Mouse (Mus musculus) intestine, embryonic 16.5 days (tissue): Measurements from ENCODE around the gene Zfhx3. TPM values are rescaled to one million over a fixed set of nuclear protein-coding genes. Genes with fewer than 3 reads are reported as not detected.
"Not testable (repeated sequence)": the region's sequence is repeated elsewhere in the genome, so short reads cannot be mapped to it uniquely, and the experiment has no call there.

Experiments used
- ATAC-seq: fragments of 200-750 bp; cut with Nextera tagmentation; 2 replicates; pipeline ENCODE4 v1.8.0; 2017; ENCODE audit warnings: moderate TSS enrichment, moderate library complexity
- H3K27ac ChIP-seq: fragments of 300-500 bp; sonication (generic); 2 replicates; pipeline ENCODE4 v1.5.1; 2014; ENCODE audit warnings: mild to moderate bottlenecking, low read length
- H3K27me3 ChIP-seq: fragments of 300-500 bp; sonication (generic); replicated peaks from 2 replicates; pipeline ENCODE4 v1.6.1; 2014; ENCODE audit warnings: low read length, control low read depth, mixed read lengths; ENCODE audit not compliant: control insufficient read depth, insufficient read depth
- H3K36me3 ChIP-seq: fragments of 300-500 bp; sonication (generic); 2 replicates; pipeline ENCODE4 v1.6.1; 2014; ENCODE audit warnings: low read length, control low read depth; ENCODE audit not compliant: control insufficient read depth, insufficient read depth
- H3K4me1 ChIP-seq: fragments of 300-500 bp; sonication (generic); 2 replicates; pipeline ENCODE4 v1.6.1; 2014; ENCODE audit warnings: low read length, control low read depth, mixed read lengths; ENCODE audit not compliant: control insufficient read depth, insufficient read depth
- H3K4me2 ChIP-seq: fragments of 300-500 bp; sonication (generic); 2 replicates; pipeline ENCODE4 v1.6.1; 2014; ENCODE audit warnings: low read depth, low read length, control low read depth
- H3K4me3 ChIP-seq: fragments of 300-500 bp; sonication (generic); 2 replicates; pipeline ENCODE4 v1.5.1; 2014; ENCODE audit warnings: mild to moderate bottlenecking, low read length
- H3K9ac ChIP-seq: fragments of 300-500 bp; sonication (generic); 2 replicates; pipeline ENCODE4 v1.6.1; 2014; ENCODE audit warnings: low read depth, low read length
- H3K9me3 ChIP-seq: fragments of 300-500 bp; sonication (generic); 2 replicates; pipeline ENCODE4 v1.6.1; 2016; ENCODE audit warnings: low read length, control low read depth; ENCODE audit not compliant: control insufficient read depth
- WGBS: fragments of 180-500 bp; shearing (Covaris S2); extraction: QIAGEN DNeasy Blood & Tissue Kit; methylation state at CpG from one replicate; pipeline ENCODE4 v1.1.7; 2014; 5-methylcytosine and 5-hydroxymethylcytosine counted together
- polyA plus RNA-seq: library from polyadenylated mRNA; unstranded; fragments of >200 nt; fragmentation: Nextera tagmentation; extraction: Ambion mirVana; gene quantifications from 2 replicates; pipeline ENCODE4 v1.2.1, GENCODE M21; 2015

Gene Zfhx3
- 5.9 and 6.1 TPM in 2 replicates for polyA plus RNA-seq

- H3K27me3 ChIP-seq = 0 out of 2 replicates have a peak, but pooled peaks cover 3% of the 10 kb centered on the region
- H3K36me3 ChIP-seq = no peaks in the 10 kb centered on the region
- H3K9me3 ChIP-seq = no peaks in the 10 kb centered on the region
- H3K9ac ChIP-seq = no peak within 1 kb of the TSS
- no peak within 1 kb of the TSS for H3K27ac ChIP-seq
- peak within 1 kb of the TSS; percentile 16 for H3K4me3 ChIP-seq
- ATAC-seq = no peak
- H3K4me1 ChIP-seq = peaks cover 12% of the 10 kb centered on the region; the same call in 1 of the 2 replicates
- 22% methylated on average over 11 of the region's 11 CpGs for WGBS
- peak within 1 kb of the TSS; percentile 45 for H3K4me2 ChIP-seq
Measured at GRCm38 (mm10) chr8:107941922-107942694, at the start of gene Zfhx3. Zfhx3 (plus strand) TSS chr8:107942644.

- Histone ChIP-seq H3K27ac (no peak overlapping the region), H3K9ac (no peak overlapping the region), H3K36me3 (no peaks in the 10 kb centered on the region), H3K4me3 (no peak overlapping the region), H3K27me3 (no peaks in the 10 kb centered on the region), H3K9me3 (no peaks in the 10 kb centered on the region), H3K4me2 (no peak overlapping the region), H3K4me1 (no peaks in the 10 kb centered on the region)
- no peak for ATAC-seq
- WGBS = 86% methylated on average over 12 of the region's 12 CpGs
Measured at GRCm38 (mm10) chr8:107918984-107919383, 23.5 kb upstream of the Zfhx3 start.

- H3K4me3 ChIP-seq = no peak overlapping the region
- H3K9me3 ChIP-seq = no peaks in the 10 kb centered on the region
- H3K27ac ChIP-seq = no peak overlapping the region
- no peaks in the 10 kb centered on the region for H3K27me3 ChIP-seq
- 81% methylated on average over 15 of the region's 15 CpGs for WGBS
- H3K4me1 ChIP-seq = no peaks in the 10 kb centered on the region
- no peak for ATAC-seq
- H3K4me2 ChIP-seq = no peak overlapping the region
- no peaks in the 10 kb centered on the region for H3K36me3 ChIP-seq
- no peak overlapping the region for H3K9ac ChIP-seq
Measured at GRCm38 (mm10) chr8:107926149-107926548, 16.3 kb upstream of the Zfhx3 start.

DNA sequence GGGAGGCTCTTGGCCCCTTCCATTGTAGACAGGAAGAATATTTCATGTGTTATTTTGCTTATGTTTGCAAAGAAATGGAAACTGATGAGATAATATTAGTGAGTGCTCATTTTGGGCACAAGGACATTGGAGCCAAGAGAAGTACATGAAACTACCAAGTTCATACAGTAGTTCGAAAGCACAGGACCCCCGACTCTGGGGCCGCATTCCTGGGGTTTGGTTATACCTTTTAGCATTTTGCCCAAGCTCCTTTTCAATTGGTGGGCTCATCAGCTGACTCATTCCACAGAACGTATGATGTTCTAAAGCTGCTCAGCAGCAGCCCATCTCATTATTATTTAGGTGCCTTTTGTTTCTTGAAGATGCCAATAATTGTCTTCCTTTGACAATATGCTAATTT lies 5.7 kb upstream of the Zfhx3 start:
- no peaks in the 10 kb centered on the region for H3K9me3 ChIP-seq
- WGBS = 90% methylated on average over 4 of the region's 4 CpGs
- no peaks in the 10 kb centered on the region for H3K27me3 ChIP-seq
- H3K9ac ChIP-seq = no peak overlapping the region
- ATAC-seq = no peak
- H3K4me2 ChIP-seq = no peak overlapping the region
- no peaks in the 10 kb centered on the region for H3K36me3 ChIP-seq
- H3K27ac ChIP-seq = no peak overlapping the region
- H3K4me3 ChIP-seq = no peak overlapping the region
- no peaks in the 10 kb centered on the region for H3K4me1 ChIP-seq

- not testable (repeated sequence) for H3K9ac ChIP-seq, H3K9me3 ChIP-seq
- WGBS = 94% methylated on average over 5 of the region's 5 CpGs
Measured at GRCm38 (mm10) chr8:107938231-107938630, 4.2 kb upstream of the Zfhx3 start.

DNA sequence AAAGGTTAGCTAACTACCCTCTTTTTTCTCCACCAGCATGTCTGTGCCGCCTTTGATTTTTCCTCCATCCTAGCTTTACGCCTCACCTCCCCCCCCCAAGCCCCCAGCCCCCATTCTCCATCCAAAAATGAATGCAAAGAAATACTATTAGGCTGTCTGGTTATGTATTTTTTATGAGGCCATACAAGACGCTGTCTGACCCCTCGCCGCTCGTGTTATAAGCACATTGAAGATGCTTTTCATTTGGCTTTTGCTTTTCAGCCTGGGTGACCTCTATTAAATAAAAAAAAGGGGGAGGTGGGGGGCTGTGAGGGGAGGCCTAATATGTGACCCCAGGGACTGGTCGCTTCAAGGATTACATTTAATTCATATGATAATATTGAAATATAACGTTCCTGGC lies 2.3 kb upstream of the Zfhx3 start:
- Histone ChIP-seq H3K27me3 (0 out of 2 replicates have a peak, but pooled peaks cover 1% of the 10 kb centered on the region), H3K9me3 (no peaks in the 10 kb centered on the region), H3K27ac (no peak overlapping the region), H3K4me3 (no peak overlapping the region), H3K36me3 (no peaks in the 10 kb centered on the region), H3K4me1 (peaks cover 10% of the 10 kb centered on the region; the same call in 1 of the 2 replicates), H3K4me2 (no peak overlapping the region), H3K9ac (no peak overlapping the region)
- WGBS = 79% methylated on average over 8 of the region's 8 CpGs
- ATAC-seq = no peak

More at GRCm38 (mm10) chr8:107938231-107938630, 4.2 kb upstream of the Zfhx3 start:
- H3K4me1 ChIP-seq, H3K4me2 ChIP-seq, H3K4me3 ChIP-seq, H3K27ac ChIP-seq, H3K36me3 ChIP-seq, ATAC-seq, H3K27me3 ChIP-seq: not testable (repeated sequence)

- Histone ChIP-seq H3K4me1 (peaks cover 12% of the 10 kb centered on the region; the same call in 1 of the 2 replicates), H3K4me3 (peak overlapping the region; percentile 16), H3K27ac (no peak overlapping the region), H3K36me3 (no peaks in the 10 kb centered on the region), H3K27me3 (0 out of 2 replicates have a peak, but pooled peaks cover 3% of the 10 kb centered on the region), H3K9ac (no peak overlapping the region), H3K9me3 (no peaks in the 10 kb centered on the region), H3K4me2 (peak overlapping the region; percentile 45)
- ATAC-seq = peak; percentile 23; the same call in 1 of the 2 replicates
- under 1% methylated on average over 17 of the region's 17 CpGs for WGBS
Measured at GRCm38 (mm10) chr8:107942752-107943510, 487 bp downstream of the Zfhx3 start.

- Histone ChIP-seq H3K27ac (no peak overlapping the region), H3K4me3 (no peak overlapping the region), H3K27me3 (0 out of 2 replicates have a peak, but pooled peaks cover 3% of the 10 kb centered on the region), H3K9ac (no peak overlapping the region), H3K9me3 (no peaks in the 10 kb centered on the region), H3K36me3 (no peaks in the 10 kb centered on the region), H3K4me1 (peaks cover 12% of the 10 kb centered on the region; the same call in 1 of the 2 replicates), H3K4me2 (peak overlapping the region; percentile 45; the same call in 1 of the 2 replicates)
- WGBS = 20% methylated on average over 10 of the region's 10 CpGs
- ATAC-seq = no peak
Measured at GRCm38 (mm10) chr8:107943550-107944348, 1.3 kb downstream of the Zfhx3 start.
